Mouse (Mus musculus): ENCODE results near the gene Kctd7.

Gene Kctd7

GRCm38 (mm10) chr5:130143977-130144333, 706 bp upstream of the Kctd7 start:
- peak; percentile 85 for DNase-seq (ENCODE audit: low spot score)

GRCm38 (mm10) chr5:130145961-130146360, 1.3 kb downstream of the Kctd7 start:
- no peak for DNase-seq (ENCODE audit: low spot score)

DNA sequence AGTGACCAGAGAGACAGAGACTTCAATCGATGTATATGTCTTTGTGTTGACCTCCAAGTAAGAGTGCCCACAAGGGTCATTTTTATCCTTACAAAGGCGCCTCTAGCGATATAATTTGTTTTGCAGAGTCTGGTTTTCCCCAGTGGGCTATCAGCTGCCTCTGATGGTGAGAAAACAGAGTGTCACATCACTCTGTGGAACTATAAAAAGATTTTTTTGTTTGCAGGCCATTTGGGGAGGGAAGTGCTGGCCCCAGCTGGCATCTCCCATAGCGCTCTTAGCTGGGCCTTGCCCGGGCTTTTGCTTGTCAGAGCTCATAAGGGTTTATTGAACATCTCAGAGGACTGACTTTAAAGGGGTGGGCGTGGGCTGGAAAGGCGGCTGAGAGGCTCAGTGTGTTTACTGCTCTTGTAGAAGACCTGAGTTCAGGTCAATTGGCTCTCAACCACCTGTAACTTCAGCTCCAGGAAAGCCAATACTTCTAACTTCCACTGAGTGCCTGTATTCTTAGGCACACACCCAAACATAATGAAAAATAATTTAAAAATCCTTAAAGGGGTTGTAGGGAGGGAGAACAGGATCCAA, 5.2 kb downstream of the Kctd7 start:
- no peak for DNase-seq (ENCODE audit: low spot score)

GRCm38 (mm10) chr5:130154286-130154685, 9.6 kb downstream of the Kctd7 start:
- no peak for DNase-seq (ENCODE audit: low spot score)

GRCm38 (mm10) chr5:130158545-130158944, 13.9 kb downstream of the Kctd7 start:
- no peak for DNase-seq (ENCODE audit: low spot score)

- no peak for DNase-seq (ENCODE audit: low spot score)
These were observed 15.1 kb downstream of the Kctd7 start for GRCm38 (mm10) chr5:130159761-130160201.

DNA sequence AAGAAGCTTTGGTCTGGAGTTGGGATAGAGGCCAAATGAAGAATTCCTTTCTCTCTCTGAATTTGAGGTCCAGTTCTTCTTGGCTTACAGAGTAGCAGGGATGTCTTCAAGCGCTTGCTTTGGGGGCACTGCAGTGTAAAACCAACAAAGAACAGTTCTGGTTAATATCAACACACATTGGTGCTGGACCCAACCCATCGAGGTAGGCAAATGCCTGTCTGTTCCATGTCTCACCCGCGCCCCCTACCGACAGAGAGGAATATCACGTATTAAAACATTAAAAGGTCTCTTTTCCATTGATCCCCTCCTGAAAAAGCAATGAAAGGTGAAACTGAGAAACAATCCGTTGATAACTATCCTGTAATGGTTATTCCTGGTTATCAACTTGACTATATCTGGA, 19.0 kb downstream of the Kctd7 start:
- DNase-seq (ENCODE audit: low spot score), result peak; percentile 59

- DNase-seq (ENCODE audit: low spot score), result no peak
These were observed 20.6 kb downstream of the Kctd7 start for GRCm38 (mm10) chr5:130165213-130165612.

GRCm38 (mm10) chr5:130169109-130169508, 24.4 kb downstream of the Kctd7 start:
- DNase-seq (ENCODE audit: low spot score), result no peak

DNA sequence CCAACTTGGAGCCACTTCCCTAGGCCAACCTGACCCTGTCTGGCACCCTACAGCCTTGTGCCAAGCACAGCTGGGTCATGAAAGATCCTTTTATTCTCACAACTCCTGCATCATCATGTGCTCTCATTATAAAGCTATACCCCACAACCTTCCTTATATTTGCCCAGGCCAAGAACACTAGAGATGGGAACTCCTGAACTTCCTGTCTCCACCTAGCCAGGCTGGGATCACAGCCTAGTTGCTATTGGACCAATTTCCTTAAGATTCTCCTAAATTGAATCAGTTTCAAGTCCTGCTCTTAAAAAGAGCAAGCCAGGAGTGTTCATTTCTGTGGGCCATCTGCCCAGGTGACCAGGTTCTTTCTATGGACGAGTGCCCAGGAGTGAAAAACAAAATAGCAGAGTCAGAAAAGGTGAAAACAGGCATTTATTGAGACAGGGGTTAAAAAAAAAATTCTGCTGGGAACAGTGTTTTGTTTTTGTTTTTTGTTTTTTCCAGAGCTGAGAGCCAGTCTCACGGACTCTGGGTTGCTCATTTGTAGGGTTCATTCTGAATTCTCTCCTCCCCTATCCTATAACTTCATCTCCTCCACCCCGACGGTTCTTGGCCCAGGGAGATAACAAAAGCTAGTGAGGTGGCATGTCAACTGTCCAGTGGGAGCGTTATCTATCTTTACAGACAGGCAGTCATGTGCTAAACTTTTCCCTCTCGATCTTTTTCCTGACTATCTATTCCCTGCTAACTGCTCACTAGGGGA, 26.2 kb downstream of the Kctd7 start:
- DNase-seq (ENCODE audit: low spot score), result no peak

DNA sequence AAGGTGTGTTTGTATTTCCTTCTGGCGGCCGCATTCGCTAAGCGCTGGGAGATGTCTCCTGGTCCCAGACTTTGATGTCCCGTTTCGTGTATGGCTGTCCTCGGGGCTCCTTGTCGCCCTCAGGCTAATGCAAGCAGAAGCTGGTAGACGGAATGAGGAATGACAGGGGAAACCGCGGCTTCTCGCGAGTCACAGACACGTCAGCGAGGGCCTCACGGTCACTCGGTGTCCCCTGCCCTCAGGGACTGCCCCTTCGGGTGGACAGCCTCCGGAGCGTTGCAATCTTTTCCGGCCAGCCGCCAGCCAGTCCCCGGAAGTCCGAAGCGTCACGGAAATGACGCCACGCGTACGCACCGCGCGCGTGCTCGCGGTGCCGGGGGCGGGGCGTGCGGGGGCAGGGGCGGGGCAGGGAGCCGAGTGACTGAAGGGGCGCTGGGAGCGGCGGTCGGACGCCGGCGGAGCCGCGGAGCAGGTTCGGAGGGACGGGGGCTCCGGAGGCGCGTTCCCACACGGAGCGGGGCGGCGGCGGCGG, 26.8 kb downstream of the Kctd7 start, which contains the start of gene Rabgef1:
Rabgef1 (plus strand) TSS at position 376 of the 532 bp plus-strand sequence.
- DNase-seq (ENCODE audit: low spot score), result peak; percentile 91

DNA sequence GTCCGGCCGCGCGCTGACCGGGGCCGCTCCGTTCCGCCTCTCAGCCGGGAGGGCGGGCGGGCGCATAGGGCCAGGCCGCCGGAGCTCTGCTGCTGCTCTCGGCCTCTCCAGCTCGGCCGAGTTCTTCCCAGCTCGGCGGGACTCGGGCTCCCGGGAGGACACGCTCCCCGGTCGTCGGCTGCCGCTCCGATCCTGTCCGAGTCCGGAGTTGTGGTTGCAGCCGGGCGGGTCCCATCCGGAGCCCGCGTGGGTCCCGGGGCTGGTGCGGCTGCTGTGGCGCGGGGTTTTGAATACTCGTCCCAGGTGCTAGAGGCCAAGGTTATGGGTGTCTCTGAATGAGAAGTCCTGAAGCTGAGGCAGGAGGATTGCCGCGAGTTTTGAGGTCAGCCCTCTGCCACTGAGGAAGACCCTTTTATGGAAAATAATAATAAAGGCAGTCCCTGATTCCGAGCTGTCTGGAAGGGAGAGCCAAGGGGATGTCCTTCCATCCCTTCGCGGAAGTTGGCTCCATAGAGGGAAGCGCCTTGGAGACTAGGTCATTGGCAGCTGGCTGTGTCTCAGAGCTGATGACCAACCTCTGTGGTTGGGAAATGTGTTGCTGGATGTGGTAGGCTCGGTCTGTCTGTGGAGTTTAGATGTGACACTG, 27.4 kb downstream of the Kctd7 start:
- peak; percentile 39 for DNase-seq (ENCODE audit: low spot score)

DNA sequence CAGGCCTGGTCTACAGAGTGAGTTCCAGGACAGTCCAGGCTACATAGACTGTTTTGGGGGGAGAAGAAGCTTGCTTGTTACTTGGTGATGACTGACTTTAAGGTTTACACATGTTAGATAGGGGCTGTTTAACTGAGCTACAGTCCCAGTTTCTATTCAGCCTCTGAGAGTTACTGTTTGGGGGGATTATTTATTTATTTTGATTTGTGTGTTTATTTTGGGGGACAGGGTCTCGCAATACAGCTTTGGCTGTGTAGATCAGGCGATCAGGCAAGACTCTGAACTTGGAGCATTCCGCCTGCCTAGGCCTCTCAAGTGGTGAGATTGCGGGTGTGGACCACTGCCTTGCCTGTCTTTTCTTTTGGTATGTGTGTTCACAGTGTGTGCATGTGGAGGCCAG, 28.4 kb downstream of the Kctd7 start:
- DNase-seq (ENCODE audit: low spot score), result no peak

DNA sequence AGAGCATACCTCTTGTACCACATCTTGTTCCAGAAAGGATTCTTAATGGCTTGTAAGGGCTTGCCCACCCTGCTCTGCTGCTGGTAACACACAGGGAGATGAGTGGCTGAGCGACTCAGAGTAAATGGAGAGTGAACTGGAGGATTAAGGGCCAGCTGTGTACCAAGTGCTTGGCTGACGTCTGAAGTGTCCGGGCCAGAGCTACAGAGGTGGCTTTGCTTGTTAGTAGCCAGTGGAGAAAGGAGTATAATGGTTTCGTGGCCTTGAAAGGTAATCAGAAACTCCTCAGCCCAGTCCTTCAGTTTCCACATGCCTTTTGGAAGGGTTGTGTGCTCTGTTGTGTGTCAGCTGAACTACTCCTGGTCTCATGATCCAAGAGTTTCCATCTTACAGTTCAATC, 33.2 kb downstream of the Kctd7 start:
- DNase-seq (ENCODE audit: low spot score), result no peak

DNA sequence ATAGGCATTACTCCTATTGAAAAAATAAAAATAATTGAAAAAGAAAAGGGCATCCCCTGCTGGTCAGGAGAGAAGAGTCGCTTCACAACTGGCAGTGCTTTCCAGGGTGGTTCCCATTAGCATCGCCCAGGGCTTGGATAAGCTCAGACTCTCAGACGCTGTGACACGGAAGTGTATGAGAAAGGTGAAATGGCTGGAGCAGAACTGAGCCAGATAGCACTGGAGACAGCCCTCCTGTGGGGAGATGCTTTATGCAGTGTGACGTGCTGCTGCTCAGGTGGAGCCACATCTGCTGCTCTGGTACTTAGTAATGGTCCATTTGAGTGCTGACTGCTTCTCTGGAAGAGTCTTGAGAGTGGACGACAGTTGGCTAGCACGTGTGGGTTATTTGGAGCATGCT, 35.7 kb downstream of the Kctd7 start:
- no peak for DNase-seq (ENCODE audit: low spot score)

DNA sequence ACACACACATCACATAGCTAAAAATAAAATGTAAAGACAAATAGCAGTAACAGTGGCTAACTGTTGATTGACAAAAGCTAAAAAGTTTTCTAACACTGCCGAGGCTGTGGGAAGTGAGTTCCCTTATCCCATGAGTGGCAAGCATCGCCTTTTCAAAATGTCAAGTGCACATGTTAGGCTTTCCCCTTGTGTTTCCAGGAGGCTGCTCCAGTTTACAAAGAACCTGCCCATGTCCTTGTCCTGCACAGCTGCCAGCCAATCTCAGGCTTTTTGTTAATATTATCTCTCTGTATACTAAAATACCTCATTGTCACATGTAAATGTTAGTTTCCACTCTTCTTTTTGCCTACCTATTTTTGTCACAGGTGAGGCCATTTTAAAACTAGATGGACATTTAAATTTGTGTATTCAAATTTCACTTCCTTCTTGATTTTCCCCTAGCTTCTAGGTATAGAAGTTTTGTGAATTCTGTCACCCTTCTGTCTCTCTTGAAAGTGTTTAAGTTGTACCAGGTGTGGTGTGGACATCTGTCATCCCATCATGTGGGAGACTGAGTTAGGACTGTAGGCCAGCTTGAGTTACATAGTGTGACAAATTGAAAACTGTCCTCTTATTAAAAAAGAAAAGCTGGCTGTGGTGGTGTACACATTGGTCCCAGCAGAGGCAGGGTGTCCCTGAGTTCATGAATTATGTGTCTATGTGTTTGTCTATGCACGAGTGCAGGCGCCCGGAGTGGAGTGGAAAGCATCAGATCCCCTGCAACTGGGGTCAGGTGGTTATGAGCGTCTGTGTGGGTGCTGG, 37.3 kb downstream of the Kctd7 start:
- no peak for DNase-seq (ENCODE audit: low spot score)

- DNase-seq (ENCODE audit: low spot score), result no peak
These were observed 37.8 kb downstream of the Kctd7 start for GRCm38 (mm10) chr5:130182541-130182821.

DNA sequence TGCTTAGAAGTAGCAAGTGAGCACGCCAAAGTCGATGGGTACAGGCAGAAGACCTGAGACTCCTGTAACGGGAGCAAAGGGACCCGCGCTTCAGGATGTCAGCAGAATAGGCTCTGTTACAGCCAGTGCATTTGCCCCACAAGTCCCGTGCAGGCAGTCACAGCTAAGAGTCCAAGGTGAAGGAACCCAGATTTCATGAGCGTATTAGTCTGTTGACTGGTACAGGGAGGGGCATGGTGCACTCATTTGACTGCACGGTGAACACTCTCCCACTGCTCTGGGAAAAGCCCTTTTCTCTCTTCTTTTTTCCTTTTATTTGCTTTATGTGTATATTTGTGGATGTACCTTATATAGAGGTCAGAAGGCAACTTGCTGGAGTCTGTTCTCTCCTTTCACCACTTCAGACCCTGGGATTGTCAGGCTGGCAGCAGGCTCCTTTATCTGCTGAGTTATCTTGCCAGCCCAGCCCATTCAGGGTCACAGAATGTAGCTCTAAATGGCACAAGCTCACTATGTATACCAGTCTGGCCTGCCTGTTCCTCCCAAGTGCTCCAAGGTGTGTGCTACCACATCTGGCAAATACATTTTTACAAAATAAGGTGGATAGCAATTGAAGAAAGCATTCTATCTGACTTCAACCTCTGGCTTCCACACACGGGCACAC, 39.7 kb downstream of the Kctd7 start:
- no peak for DNase-seq (ENCODE audit: low spot score)

DNA sequence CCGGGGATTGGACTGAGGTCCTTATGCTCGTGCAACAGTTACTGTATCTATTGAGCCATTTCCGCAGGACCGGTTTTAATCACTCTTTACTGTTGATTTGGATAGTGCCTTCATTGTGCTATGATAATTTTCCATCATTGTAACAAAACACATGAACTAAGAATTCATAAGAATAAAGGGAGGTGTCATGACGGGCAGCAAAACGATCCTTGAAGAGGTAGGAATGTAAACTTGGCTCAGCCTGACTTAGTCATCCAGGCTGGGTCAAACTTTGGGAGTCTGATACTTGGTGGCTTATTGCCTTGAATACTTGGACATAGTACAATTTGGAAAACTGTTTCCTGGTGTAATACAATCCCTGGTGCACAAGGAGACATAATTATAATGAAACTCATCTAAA, 40.7 kb downstream of the Kctd7 start:
- DNase-seq (ENCODE audit: low spot score), result no peak

GRCm38 (mm10) chr5:130187383-130187782, 42.7 kb downstream of the Kctd7 start:
- DNase-seq (ENCODE audit: low spot score), result no peak

DNA sequence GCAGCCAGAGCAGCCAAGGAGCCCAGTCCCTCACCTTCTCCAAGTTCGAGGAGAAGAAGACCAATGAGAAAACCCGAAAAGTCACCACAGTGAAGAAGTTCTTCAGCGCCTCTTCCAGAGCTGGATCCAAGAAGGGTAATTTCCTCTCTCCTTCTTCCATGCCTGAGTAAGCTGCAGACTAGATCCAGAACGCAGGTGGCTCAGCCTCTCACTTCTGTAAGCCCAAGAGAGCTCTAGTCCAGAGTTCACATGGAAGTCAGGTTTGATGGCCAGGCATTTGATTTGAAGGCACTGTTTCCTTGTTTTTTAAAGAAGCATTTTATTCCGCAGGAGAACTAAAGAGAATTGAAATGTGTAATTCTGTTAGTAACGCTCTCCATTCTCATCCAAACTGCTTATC, 46.2 kb downstream of the Kctd7 start:
- DNase-seq (ENCODE audit: low spot score), result no peak

- DNase-seq (ENCODE audit: low spot score), result no peak
These were observed 47.2 kb downstream of the Kctd7 start for GRCm38 (mm10) chr5:130191865-130192264.

Measured in testis, postnatal 14 days (tissue).